Mouse (Mus musculus) WW6 (cell line): ENCODE results near the gene Lrfn4.

Experiments used
- DNase-seq: peaks from one replicate; pipeline ENCODE4 v3.0.0-alpha.2; 2013; ENCODE audit warnings: low read depth, low spot score

Gene Lrfn4

DNA sequence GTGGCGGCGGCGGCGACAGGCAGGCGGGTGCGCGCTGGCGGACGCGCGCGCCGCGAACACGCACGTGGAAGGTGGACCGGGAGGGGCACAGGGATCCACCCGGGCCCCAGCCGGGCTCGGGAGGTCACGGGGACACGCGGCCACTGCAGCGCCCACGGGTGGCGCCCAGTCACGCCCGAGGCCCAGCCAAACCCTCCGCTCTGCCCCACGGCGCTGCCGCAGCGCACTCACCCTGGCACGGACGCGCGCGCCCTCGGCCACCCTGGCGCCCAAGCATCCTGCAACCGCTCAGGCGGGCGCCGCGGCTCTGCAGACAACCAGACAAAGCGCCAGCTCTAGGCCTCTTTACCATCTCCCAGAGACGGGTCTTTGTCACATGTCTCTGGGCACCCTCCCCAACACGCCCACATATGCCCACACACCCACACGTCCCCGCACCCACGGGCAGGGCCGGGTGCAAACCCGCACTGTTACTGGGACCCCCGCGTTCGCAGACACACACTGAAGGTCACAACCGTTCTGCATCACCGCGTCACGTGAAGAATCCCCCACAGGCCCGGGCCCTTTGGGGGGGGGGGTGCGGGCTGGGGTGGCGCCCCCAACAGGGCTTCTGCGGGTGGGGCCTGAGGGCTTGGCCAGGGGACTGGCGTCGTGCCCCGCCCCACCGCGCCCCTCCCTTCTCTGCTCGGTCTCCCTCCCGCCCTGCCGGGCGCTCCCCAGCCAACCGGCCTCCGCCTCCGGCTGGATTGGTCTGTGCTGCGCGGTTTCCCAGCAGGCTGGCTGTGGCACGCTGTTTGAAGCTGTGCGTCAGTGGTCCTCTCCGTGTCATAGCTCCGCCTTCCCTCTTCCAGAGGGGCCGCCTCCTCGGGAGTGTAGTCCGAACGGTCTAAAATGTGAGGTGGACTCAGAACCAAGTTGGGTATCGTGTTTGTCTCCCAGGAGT, at the start of gene Lrfn4:
Lrfn4 (minus strand) TSS at position 517 of the 943 bp plus-strand sequence.
- DNase-seq = peak; percentile 76

DNA sequence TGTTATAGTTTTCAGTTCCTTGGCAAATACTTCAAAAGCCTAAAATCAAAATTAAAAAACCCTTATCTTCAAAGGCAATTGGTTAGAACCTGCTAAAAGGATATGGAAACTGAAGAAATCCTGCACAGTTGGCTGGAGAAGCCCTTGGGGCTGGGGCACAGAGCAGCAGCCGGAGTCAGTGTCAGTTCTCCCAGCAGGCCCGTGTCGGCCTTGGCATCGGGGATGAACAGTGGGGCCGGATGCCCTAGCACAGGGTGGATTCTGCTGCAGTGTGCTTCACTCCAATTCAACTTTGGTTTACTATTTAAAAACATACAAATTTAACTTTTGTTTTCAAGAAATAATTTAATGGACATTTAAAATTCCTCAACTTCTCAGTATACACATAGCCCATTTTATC, 42.7 kb upstream of the Lrfn4 start:
- DNase-seq = no peak

DNA sequence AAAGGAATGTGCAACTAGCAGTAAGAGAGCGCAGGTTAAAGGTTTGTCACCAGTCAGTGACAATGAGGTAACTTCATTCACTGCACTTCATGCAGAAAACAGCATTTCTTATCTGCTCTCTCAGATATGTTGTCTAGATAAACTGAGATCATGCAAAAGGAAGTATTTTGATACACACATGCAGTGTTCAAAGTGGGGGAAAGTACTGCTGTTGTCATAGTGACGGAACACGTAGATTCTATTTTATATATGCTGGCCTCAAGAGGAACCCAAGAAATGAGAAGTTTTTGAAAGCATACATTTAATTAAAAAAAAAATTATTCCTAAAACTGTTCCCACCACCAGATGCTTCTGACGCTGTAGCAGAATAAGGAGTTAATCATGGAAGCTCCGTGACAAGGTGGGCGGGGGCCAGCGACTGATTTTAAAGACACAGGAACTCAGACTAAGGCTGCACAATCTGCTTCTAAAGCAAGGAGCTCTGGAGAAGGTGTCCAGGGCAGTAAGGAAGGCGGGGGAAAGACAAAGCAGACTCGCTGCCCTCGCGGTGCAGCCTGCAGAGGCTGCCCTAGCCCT, 31.5 kb upstream of the Lrfn4 start:
- no peak for DNase-seq

DNA sequence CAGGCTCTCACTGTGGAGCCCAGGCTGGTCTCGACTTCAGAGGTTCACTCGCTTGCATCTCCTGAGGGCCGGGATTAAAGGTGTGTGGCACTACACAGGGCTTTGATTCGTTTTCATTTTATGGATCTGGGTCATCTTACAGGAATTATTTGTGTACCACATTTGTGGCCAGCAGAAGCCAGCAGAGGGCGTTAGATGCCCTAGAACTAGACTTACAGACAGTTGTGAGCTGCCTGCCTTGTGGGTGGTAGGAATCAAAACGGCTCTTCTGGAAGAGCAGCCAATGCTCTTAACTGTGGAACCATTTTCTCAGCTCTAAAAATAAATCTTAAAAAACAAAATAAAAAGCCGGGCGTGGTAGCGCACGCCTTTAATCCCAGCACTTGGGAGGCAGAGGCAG, 28.8 kb upstream of the Lrfn4 start:
- no peak for DNase-seq

DNA sequence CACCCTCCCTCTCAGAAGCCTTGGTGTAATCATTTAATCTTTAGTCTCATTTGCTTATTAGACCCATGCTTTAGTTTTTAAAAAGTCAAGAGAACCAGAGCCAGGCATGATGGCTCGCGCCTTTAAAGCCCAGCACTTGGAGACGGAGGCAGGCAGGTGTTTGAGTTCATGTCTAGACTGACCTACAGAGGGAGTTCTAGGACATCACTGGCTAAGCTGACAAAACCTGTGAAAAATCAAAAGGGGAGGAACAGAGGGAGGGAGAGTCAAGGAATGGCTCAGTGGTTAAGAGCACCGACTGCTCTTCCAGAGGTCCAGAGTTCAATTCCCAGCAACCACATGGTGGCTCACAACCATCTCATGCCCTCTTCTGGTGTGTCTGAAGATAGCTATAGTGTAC, 20.5 kb upstream of the Lrfn4 start:
- DNase-seq = no peak

DNA sequence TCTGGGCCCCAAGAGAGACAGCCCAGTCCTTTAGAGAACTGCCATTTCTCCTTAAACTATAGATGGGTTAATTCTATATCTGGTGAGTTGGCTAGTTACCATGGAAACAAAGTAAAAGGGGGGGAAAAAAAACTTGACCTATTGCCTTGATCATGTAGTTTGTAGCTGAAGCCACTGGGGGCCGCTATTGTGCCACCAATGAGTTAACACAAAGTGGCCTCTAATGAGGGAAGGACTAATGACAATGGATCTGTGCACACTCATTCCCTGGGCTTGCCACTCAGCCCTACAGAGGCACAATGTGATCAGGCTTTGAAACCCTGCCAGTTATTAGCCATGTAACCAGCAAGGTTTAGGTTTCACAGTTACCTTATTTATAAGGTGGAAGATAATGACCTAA, 13.4 kb upstream of the Lrfn4 start:
- no peak for DNase-seq

DNA sequence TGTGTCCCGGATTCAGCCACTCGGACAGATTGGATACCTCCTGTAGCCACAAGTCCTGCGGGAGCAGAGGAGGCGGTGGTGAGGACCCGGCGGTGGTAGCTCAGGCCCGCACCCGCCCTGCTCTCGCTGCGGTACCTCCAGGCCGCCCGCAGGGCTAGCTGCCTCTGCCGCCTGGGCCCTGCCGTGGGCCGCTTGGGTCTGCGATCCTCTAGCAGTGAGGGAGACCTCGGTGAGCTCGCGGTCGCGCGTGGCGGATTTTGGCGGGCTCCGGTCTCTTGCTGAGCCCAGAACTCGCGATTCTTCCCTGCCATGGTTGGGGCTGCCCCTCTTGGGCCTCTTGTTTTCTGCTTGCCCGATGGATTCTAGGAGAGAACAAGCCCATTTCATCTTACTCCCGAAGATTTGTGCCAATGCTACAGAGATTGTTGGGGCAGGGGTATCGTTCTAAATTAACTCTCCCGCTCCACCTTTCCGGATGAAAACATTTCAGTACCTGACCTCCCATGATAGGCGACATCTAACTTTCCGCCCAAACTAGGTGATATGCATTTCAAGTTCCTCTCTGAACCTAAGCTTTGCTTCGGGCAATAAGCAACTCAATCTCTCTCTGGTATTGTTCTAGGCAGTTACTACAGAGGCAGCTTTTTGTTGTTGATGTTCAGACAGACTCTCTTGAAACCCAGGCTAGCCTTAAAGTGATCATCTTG, 10.5 kb upstream of the Lrfn4 start:
- DNase-seq = no peak

DNA sequence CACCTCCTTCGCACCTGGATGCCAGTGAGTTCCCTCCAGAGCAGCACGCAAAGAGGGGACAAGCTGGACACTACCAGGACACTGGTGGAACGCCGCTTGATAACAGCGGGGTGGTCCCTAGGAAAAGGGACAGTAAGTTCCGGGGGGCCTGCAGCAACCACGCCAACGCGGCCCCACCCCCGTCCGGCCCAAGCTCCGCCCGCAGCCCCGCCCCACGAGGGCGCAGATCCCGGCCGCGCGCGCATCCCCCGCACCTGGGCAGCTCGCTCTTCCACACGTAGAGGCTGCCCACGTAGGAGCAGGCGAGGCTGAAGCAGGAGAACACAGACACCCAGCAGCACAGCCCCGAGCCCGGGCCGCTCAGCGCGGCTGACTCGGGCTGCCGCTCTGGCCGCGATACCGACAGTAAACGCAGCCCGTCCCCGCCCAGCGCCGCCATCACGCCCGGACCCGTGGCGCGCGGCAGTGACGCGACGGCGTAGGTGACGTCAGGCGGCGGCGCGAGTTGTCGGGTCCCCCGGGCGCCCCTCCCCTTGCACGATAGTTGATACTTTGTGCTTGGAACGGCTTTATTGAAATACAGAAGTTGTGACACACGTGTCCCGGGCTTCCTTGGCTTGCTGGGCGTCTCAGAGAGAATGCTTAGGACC, 9.8 kb upstream of the Lrfn4 start, which contains the start of gene Rce1:
Rce1 (minus strand) TSS at position 463 of the 650 bp plus-strand sequence.
- peak; percentile 62 for DNase-seq

DNA sequence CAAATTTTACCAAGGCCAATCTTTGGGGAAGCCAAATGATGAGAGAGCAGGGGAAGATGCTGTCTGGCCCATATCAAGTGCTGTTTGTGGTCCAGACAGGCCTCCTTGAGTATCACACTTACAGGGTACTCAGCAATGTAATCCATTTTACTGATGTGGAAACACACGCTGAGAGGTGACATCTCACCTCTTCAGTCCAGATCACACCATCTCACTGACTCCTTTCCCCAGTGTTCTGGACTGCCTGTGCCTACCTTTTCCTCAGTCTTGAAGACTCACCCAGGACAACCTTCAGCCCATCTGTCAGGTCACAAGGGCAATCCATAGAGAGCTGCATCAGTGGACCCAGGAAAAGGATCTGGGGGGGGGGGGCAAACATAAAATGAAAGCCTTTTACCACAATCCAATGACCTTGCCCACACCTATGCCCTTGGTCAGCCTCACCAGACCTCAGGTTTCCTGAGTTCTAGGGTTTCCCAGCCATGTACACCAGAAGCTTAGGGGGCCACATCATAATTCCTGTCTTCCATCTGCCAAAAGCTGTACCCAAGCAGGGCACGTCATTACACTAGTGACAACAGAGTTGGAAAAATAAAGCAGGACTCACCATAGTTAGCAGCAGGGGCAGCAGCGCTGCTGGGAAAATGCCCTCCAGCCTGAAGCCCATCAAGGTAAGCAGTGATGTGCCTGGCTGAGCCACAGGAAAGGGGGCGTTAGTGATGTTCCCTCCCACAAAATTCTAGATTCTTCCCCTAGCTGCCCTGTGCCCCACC, 9.1 kb upstream of the Lrfn4 start:
- no peak for DNase-seq

DNA sequence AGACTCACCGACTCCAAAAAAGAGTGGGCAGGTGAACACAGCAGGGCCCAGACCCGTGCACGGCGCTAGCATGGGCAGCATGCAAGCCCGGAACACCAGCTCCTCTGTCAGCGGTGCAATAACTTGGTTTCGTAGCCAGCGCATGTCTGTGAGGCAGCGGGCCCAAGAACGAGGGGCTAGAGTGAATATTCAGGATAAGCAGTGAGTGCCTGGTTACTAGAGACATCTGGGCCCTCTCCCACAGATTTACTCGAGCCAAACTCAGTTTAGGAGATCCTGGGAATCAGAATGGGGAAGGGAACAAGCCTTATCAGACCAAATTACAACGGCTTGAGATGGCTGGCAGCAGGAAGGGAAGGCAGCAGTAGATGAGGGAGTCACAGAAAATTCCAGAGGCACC, 8.5 kb upstream of the Lrfn4 start:
- DNase-seq = no peak

DNA sequence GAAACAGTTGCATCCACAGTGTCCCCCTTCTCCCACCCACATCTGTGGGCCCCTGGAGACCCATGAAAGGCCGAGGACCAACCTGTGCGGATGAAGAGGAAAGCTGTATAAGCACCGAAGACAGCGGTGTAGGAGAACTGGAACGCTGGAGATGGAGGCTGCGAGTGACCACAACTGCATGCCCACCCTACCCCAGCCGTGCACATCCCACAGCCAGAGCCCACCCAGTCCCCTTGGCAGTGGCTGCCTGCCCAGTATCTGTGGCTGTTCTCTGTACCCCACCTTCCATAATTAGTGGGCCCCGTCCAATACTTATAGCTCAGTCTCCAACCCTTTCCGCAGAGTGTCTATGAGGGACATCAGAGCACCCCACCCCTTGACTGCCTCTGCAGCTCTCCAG, 8.0 kb upstream of the Lrfn4 start:
- DNase-seq = no peak

DNA sequence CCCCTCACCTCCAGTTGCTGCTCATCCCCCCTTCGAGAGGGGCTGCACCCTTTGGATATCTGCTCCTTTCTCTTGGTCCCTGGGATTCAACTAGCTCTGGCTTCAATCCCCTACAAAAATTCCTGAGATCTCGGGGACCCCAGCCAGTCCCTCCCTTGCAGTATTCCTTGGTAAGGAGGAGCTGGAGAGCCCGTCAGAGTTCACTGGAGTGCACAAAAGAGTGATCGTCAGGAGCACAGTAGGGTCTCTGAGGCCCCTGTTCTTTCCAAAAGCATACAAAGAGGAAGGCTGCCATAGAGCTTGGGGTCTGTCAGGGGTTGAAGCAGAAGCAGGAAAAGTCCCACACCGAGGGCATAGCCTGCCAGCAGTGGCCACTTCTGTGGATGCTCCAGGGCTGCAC, 7.3 kb upstream of the Lrfn4 start:
- DNase-seq = no peak

DNA sequence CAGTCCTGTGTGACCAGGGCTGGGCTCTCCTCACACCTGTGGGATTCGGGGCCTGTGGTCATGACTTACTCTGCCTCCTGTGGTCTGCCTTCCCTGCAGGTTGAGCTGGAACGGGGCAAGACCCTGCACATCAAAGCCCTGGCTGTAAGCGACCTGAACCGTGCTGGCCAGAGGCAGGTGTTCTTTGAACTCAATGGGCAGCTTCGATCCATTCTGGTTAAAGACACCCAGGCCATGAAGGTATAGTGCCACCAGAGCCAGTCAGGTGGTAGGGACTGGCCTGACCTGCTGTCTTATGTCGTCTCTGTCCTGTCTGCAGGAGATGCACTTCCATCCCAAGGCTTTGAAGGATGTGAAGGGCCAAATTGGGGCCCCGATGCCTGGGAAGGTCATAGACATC, 5.3 kb upstream of the Lrfn4 start:
- no peak for DNase-seq

DNA sequence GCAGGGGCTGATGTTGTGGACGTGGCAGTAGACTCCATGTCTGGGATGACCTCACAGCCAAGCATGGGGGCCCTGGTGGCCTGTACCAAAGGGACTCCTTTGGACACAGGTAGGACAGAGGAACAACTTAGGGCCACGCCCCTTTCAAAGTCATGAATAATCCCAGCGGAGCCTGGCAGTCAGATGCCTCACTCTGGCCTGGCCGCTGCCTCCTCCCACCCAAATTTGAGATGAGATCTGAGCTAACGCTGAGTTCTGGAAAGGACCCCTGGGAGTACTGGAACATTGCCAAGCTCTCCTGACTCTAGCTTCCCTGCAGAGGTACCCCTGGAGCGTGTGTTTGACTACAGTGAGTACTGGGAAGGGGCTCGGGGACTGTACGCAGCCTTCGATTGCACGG, 4.0 kb upstream of the Lrfn4 start:
- DNase-seq = no peak

DNA sequence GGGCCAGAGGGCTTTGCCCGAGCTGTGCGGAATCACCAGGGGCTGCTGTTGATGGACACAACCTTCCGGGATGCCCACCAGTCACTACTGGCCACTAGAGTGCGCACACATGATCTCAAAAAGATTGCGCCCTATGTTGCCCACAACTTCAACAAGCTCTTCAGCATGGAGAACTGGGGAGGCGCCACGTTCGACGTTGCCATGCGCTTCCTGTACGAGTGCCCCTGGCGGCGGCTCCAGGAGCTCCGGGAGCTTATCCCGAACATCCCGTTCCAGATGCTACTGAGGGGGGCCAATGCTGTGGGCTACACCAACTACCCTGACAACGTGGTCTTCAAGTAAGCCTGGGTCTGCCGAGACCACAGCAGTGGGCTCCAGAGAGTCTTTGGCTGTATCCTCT, 2.7 kb upstream of the Lrfn4 start:
- no peak for DNase-seq

DNA sequence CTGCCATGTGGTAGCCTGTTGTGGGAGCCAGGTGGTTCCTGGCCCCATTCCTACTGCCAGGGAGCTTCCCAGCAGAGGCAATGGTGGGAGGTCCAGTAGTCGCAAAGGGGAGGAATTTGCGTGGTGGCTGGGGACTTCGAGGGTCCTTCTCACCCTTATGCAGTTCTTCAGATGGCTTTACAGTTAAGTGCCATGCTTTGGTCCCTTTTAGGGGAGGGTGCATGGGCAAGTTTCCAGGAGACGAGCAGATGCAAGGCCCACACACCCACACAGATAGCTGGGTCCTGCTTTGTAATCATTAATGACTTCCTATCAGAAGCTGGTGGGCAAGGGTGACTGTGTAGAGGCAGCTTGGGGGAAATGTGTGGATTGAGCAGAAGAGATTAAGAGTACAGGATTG, 1.1 kb upstream of the Lrfn4 start:
- DNase-seq = no peak

DNA sequence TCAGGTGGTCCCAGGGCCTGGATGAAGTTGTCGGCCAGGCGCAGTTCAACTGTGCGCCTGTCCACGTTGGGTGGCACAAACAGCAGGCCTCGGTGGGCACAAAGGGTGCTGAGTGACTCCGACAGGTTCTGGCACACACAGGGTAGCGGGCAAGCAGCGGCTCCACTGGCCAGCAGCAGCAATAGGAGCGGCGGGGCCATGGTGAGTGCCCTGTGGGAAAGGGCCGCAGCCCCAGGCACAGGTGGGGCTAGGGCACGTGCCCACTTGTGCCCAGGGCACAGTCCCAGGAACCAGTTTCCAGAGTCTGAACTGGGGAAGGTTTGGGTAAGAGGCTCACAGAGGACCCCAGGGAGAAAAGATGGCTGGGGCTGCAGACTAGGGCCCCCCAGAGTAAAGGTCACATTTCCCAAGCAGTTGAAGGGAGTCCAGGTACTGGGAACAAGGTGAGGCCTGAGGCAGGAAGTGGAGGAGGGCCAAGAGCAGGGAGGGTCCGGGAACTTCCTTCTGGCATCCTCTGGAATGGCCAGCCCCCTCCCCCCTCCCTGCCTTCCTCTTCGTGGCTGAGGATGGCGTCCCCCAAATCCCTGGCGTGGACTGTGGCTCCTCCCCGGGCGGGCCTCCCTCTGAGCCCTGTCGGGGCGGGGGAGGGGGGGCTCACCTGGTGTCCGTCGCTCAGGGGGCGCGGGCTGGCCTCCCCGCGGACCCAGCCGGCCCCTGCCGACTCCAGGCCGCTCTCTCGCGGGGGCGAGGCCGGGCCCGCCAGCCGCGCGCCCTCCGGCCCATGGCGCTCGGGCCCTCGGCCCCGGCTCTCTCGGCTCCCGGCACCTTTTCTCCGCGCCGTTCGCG, 939 bp downstream of the Lrfn4 start:
- DNase-seq = no peak

DNA sequence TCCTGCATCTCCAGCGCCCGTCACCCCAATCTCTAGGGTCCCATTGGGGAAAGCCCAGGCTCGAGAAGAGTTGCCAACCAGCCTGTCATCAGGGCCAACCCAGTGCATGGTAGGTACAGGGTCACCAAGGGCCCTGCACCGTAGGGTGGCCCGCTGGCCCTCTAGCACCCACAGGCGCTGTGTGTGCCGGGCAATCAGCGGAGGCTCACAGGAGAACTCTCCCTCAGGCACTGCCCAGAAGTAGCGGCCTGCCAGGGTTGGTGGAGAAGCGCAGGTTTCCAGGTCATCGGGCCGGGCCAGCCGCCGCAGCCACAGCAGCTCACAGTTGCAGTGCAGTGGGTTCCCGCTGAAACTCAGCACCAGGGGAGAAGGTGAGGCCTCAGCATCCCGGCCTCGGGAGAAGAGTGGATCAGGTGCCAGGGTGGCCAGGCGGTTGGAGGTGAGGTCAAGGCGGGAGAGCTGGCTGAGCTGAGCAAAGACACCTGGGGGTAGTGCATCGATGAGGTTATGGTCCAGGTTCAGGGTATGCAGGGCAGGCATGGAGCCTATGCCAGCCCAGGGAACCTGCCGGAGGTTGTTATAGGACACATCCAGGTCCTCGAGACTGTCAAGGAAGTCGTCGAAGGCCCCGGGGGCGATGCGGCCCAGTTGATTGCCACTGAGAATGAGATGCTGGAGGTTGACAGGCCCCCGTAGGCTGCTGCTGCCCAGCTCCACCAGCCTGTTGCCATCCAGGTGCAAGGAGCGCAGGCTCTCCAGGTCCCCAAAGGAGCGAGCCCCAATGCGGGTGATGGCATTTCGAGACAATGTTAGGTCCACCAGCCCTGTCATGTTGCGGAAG, 1.8 kb downstream of the Lrfn4 start:
- no peak for DNase-seq

DNA sequence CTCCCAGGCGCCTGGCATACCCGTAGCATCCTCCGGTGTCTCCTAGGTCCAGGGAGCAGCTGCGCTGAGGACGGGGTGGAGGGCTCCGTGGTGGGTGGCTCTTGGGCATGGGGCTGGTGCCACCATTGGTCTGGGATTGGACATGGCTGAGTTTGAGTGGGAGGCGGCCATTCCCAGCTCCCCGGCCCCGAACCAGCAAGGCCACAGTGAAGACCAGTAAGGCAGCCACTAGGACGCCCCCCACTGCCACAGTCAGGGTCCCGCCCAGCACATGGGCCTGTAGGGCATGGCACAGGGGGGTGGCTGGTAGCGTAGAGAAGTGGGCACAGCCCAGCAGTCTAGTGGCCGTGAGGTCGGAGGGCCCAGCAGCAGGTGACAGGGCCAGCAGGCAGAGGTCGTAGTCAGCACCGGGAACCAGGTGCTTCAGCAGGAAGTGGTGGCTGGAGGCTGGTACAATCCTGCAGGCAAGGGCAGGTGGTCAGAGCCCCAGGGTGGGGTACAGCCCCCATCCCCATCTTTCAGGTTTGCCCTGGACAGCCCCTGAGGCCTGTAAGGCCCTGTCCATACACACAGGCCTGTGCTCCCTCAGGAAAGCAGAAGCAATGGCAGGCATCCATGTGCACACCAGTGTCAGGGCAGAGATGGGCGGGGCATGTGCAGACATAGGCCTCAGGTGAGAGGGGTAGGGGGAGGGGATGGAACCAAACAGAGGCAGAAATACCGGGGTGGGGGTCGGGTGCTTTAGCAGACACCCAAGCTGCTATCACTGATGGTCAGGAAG, 3.1 kb downstream of the Lrfn4 start:
- no peak for DNase-seq
